Mouse (Mus musculus) spleen, adult 2 months (tissue): Measurements from ENCODE around the gene Hsf4. TPM values are rescaled to one million over a fixed set of nuclear protein-coding genes. Genes with fewer than 3 reads are reported as not detected.

Experiments
- DNase-seq, 2 experiments: peaks; one replicate each; pipeline versions ENCODE4 v3.0.0 to v3.0.0-alpha.2; 2012 to 2021; ENCODE audit warnings: low spot score in 2 of 2, low read depth in 1 of 2
- H3K27ac ChIP-seq: fragments of 200-500 bp; 2 replicates; pipeline ENCODE4 v1.5.1; 2012; ENCODE audit warnings: low read length, inconsistent platforms; ENCODE audit not compliant: insufficient read depth
- H3K27me3 ChIP-seq: fragments of 200-500 bp; 2 replicates; pipeline ENCODE4 v1.6.1; 2012; ENCODE audit warnings: mild to moderate bottlenecking, moderate library complexity, low read length, inconsistent platforms; ENCODE audit not compliant: control insufficient read depth, insufficient read depth
- H3K36me3 ChIP-seq: fragments of 200-500 bp; 2 replicates; pipeline ENCODE4 v1.6.1; 2012; ENCODE audit warnings: mild to moderate bottlenecking, low read length, inconsistent platforms; ENCODE audit not compliant: control insufficient read depth, insufficient read depth
- H3K4me1 ChIP-seq: fragments of 200-500 bp; 2 replicates; pipeline ENCODE4 v1.6.1; 2011; ENCODE audit warnings: inconsistent platforms; ENCODE audit not compliant: control insufficient read depth, insufficient read depth, insufficient read length
- H3K4me3 ChIP-seq: fragments of 200-500 bp; 2 replicates; pipeline ENCODE4 v1.5.1; 2011; ENCODE audit warnings: mild to moderate bottlenecking, inconsistent platforms; ENCODE audit not compliant: insufficient read depth, insufficient read length; ENCODE audit errors: extremely low read depth
- CTCF ChIP-seq: fragments of 200-500 bp; IDR thresholded peaks from 2 replicates; pipeline ENCODE4 v1.5.1; 2011; ENCODE audit warnings: mild to moderate bottlenecking, inconsistent platforms; ENCODE audit not compliant: insufficient read depth, insufficient read length, insufficient replicate concordance; ENCODE audit errors: extremely low read depth
- POLR2A ChIP-seq: fragments of 200-500 bp; IDR thresholded peaks from 2 replicates; pipeline ENCODE4 v1.6.1; 2011; ENCODE audit warnings: low read depth, low read length, inconsistent platforms
- WGBS: fragments of 180-500 bp; shearing (Covaris S2); methylation state at CpG from one replicate; pipeline ENCODE4 v1.1.7; 2018; 5-methylcytosine and 5-hydroxymethylcytosine counted together
- polyA plus RNA-seq: library from polyadenylated mRNA; depleted of rRNA; stranded (reverse); fragments of >200 nt; gene quantifications from 2 replicates; pipeline ENCODE4 v1.2.3, GENCODE M21; 2012

Gene Hsf4
- polyA plus RNA-seq, 1 experiment = 2.7 TPM

- no peak for DNase-seq
- H3K27ac ChIP-seq = no peak overlapping the region
These were observed 1.1 kb upstream of the Hsf4 start for GRCm38 (mm10) chr8:105268342-105269074.

GRCm38 (mm10) chr8:105269075-105269458 lies 534 bp upstream of the Hsf4 start:
- H3K27ac ChIP-seq = no peak overlapping the region
- TF ChIP-seq CTCF = no peak
- TF ChIP-seq POLR2A = no peak
- 0 out of 2 replicates have a peak, but pooled peaks cover 5% of the 10 kb centered on the region for H3K27me3 ChIP-seq
- WGBS = 42% methylated on average over 10 of the region's 10 CpGs
- no peak for DNase-seq
- peaks cover 15% of the 10 kb centered on the region for H3K4me1 ChIP-seq
- peaks cover 4% of the 10 kb centered on the region for H3K36me3 ChIP-seq
- peak overlapping the region; percentile 37; the same call in 1 of the 2 replicates for H3K4me3 ChIP-seq

More at GRCm38 (mm10) chr8:105268342-105269074, 1.1 kb upstream of the Hsf4 start:
- H3K4me1 ChIP-seq = peaks cover 15% of the 10 kb centered on the region
- 63% methylated on average over 65 of the region's 65 CpGs for WGBS
- H3K36me3 ChIP-seq = peaks cover 4% of the 10 kb centered on the region
- 0 out of 2 replicates have a peak, but pooled peaks cover 5% of the 10 kb centered on the region for H3K27me3 ChIP-seq
- H3K4me3 ChIP-seq = no peak overlapping the region
- TF ChIP-seq POLR2A = no peak
- no peak for TF ChIP-seq CTCF

- DNase-seq = no peak
- peaks cover 15% of the 10 kb centered on the region for H3K4me1 ChIP-seq
- H3K36me3 ChIP-seq = peaks cover 4% of the 10 kb centered on the region
- 17% methylated on average over 39 of the region's 39 CpGs for WGBS
- TF ChIP-seq CTCF = no peak
- H3K27me3 ChIP-seq = peaks cover 6% of the 10 kb centered on the region; the same call in 1 of the 2 replicates
- H3K27ac ChIP-seq = no peak overlapping the region
- peak overlapping the region; percentile 37; the same call in 1 of the 2 replicates for H3K4me3 ChIP-seq
These were observed 707 bp downstream of the Hsf4 start for GRCm38 (mm10) chr8:105270101-105270915.

GRCm38 (mm10) chr8:105270916-105271186 lies 1.2 kb downstream of the Hsf4 start:
- Histone ChIP-seq H3K4me1 (peaks cover 16% of the 10 kb centered on the region), H3K27ac (no peak overlapping the region), H3K27me3 (peaks cover 9% of the 10 kb centered on the region; the same call in 1 of the 2 replicates), H3K4me3 (no peak overlapping the region), H3K36me3 (peaks cover 4% of the 10 kb centered on the region)
- no peak for TF ChIP-seq CTCF
- TF ChIP-seq POLR2A = no peak
- WGBS = 25% methylated on average over 11 of the region's 11 CpGs
- no peak for DNase-seq

- Histone ChIP-seq H3K4me3 (no peak overlapping the region), H3K36me3 (no peaks in the 10 kb centered on the region), H3K4me1 (peaks cover 17% of the 10 kb centered on the region), H3K27me3 (peaks cover 16% of the 10 kb centered on the region), H3K27ac (no peak overlapping the region)
- no peak for DNase-seq
- 24% methylated on average over 11 of the region's 11 CpGs for WGBS
- TF ChIP-seq CTCF = no peak
- TF ChIP-seq POLR2A = no peak
These were observed 5.8 kb downstream of the Hsf4 start for GRCm38 (mm10) chr8:105275387-105275786.

GRCm38 (mm10) chr8:105275840-105276239 lies 6.2 kb downstream of the Hsf4 start, which contains the start of gene Nol3:
Nol3 (plus strand) TSS chr8:105276140.
- Histone ChIP-seq H3K4me1 (peaks cover 14% of the 10 kb centered on the region), H3K36me3 (no peaks in the 10 kb centered on the region), H3K4me3 (peak within 1 kb of the TSS; percentile 41; the same call in 1 of the 2 replicates), H3K27me3 (peaks cover 16% of the 10 kb centered on the region), H3K27ac (no peak within 1 kb of the TSS)
- 13% methylated on average over 10 of the region's 10 CpGs for WGBS
- no peak for TF ChIP-seq POLR2A
- no peak for TF ChIP-seq CTCF
- no peak for DNase-seq
